In the genomic region with DNA sequence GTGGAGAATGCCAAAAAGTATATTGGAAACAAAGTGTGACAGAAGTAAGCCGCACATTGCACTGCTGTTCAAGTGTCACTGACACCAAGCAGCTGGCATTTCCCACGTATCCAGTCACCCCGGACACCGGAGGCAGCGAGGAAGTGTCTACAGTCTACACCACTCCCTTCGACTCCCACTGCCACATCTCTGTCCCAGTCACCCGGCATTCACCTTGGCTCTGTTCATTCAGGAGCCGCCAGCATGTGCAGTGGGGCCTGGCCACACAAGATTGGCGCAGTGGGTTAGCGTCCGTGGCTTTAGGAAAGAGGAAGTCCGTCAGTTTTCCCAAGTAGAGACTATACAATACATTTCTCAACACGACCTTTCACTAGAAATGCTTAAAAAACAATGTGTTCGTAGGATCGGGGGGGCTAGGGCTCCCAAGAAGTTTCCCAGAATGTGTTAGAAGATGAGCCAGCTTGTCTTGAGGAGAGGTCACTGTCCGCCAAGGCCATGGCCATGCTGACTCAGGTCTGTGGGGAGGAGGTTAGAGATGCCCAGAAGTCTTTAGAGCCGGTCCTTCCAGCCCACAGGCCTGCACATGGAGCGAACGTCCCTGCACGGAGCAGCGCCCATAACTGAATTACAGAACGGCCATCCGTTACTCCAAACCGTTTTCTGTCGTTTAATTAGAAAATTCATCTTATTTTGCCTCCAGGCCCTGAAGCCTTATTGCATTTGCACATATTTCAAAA, we compare ENCODE assay signal across 11 mouse cellular contexts.
DNase-seq lines count a peak whose midpoint lies in the region; ATAC-seq lines count a peak whose summit lies in the region.
"Had no signal": no experiment of that assay in that cellular context is flagged by ENCODE, and none has a peak within 500 bp of the region (broad histone marks: within the 10 kb centered on the region; RNA-seq: fewer than 3 reads in every experiment).

No protein-coding gene starts in this region.

- no peaks in the 10 kb centered on the region for H3K9me3 ChIP-seq in midbrain, embryonic 10.5 days (replicated peaks)
- H3K9me3 ChIP-seq in midbrain, embryonic 11.5 days (ENCODE audit: control insufficient read depth, low read length) = no peaks in the 10 kb centered on the region
- H3K9me3 ChIP-seq in intestine, embryonic 16.5 days (ENCODE audit: control insufficient read depth, low read length) = no peaks in the 10 kb centered on the region
- no peaks in the 10 kb centered on the region for H3K9me3 ChIP-seq in stomach, embryonic 15.5 days
- H3K9me3 ChIP-seq: liver, embryonic 15.5 days; neural tube, embryonic 12.5 days had no signal

- peaks cover 32% of the 10 kb centered on the region for H3K27me3 ChIP-seq in midbrain, embryonic 10.5 days (ENCODE audit: low read depth, poor library complexity, severe bottlenecking)
- H3K27me3 ChIP-seq in midbrain, embryonic 11.5 days (ENCODE audit: control insufficient read depth, insufficient read depth, low read length) = no peaks in the 10 kb centered on the region
- H3K27me3 ChIP-seq in intestine, embryonic 16.5 days (replicated peaks; ENCODE audit: control insufficient read depth, insufficient read depth, low read length) = no peaks in the 10 kb centered on the region
- no peaks in the 10 kb centered on the region for H3K27me3 ChIP-seq in stomach, embryonic 15.5 days (replicated peaks)
- H3K27me3 ChIP-seq: liver, embryonic 15.5 days had no signal

- whole genome bisulfite sequencing in midbrain, embryonic 10.5 days = 91% methylated on average over 25 of the region's 25 CpGs
- 89% methylated on average over 25 of the region's 25 CpGs for WGBS in midbrain, embryonic 11.5 days
- 76% methylated on average over 25 of the region's 25 CpGs for WGBS in intestine, embryonic 16.5 days
- WGBS in stomach, embryonic 15.5 days = 64% methylated on average over 25 of the region's 25 CpGs

- no peak overlapping the region for H3K9ac ChIP-seq in midbrain, embryonic 11.5 days (ENCODE audit: low read length)
- no peak overlapping the region for H3K9ac ChIP-seq in intestine, embryonic 16.5 days (ENCODE audit: low read depth, low read length)
- H3K9ac ChIP-seq in stomach, embryonic 15.5 days = no peak overlapping the region
- H3K9ac ChIP-seq: liver, embryonic 15.5 days; neural tube, embryonic 12.5 days had no signal

- H3K4me3 ChIP-seq in midbrain, embryonic 10.5 days = no peak overlapping the region
- H3K4me3 ChIP-seq in midbrain, embryonic 11.5 days (ENCODE audit: low read depth, low read length) = no peak overlapping the region
- H3K4me3 ChIP-seq in intestine, embryonic 16.5 days (ENCODE audit: low read length) = no peak overlapping the region
- no peak overlapping the region for H3K4me3 ChIP-seq in stomach, embryonic 15.5 days (replicated peaks)
- H3K4me3 ChIP-seq: liver, embryonic 15.5 days; neural tube, embryonic 12.5 days had no signal

- ATAC-seq in midbrain, embryonic 11.5 days (ENCODE audit: low FRiP score) = no peak
- no peak for ATAC-seq in intestine, embryonic 16.5 days
- 0 out of 2 replicates have a peak, but pooled peaks have one; percentile 40 for ATAC-seq in stomach, embryonic 15.5 days (ENCODE audit: insufficient read depth, low FRiP score, low read depth)

- peaks cover 34% of the 10 kb centered on the region for H3K4me1 ChIP-seq in midbrain, embryonic 10.5 days
- no peaks in the 10 kb centered on the region for H3K4me1 ChIP-seq in midbrain, embryonic 11.5 days (ENCODE audit: control insufficient read depth, insufficient read depth, low read length)
- peaks cover 19% of the 10 kb centered on the region for H3K4me1 ChIP-seq in intestine, embryonic 16.5 days (ENCODE audit: control insufficient read depth, insufficient read depth, low read length)
- H3K4me1 ChIP-seq in stomach, embryonic 15.5 days = peaks cover 24% of the 10 kb centered on the region

- no peaks in the 10 kb centered on the region for H3K36me3 ChIP-seq in midbrain, embryonic 10.5 days
- no peaks in the 10 kb centered on the region for H3K36me3 ChIP-seq in midbrain, embryonic 11.5 days (ENCODE audit: control insufficient read depth, insufficient read depth, low read length)
- H3K36me3 ChIP-seq in intestine, embryonic 16.5 days (ENCODE audit: control insufficient read depth, insufficient read depth, low read length) = no peaks in the 10 kb centered on the region
- no peaks in the 10 kb centered on the region for H3K36me3 ChIP-seq in stomach, embryonic 15.5 days
- H3K36me3 ChIP-seq: liver, embryonic 15.5 days; neural tube, embryonic 12.5 days had no signal

- peak overlapping the region; percentile 55 for H3K27ac ChIP-seq in midbrain, embryonic 10.5 days (replicated peaks)
- no peak overlapping the region for H3K27ac ChIP-seq in midbrain, embryonic 11.5 days (ENCODE audit: low read depth, low read length)
- H3K27ac ChIP-seq in intestine, embryonic 16.5 days (ENCODE audit: low read length) = 0 out of 2 replicates have a peak overlapping the region, but pooled peaks have one; percentile 35
- peak overlapping the region; percentile 59; the same call in 1 of the 2 replicates for H3K27ac ChIP-seq in stomach, embryonic 15.5 days
- H3K27ac ChIP-seq: liver, embryonic 15.5 days; neural tube, embryonic 12.5 days had no signal

- no peak overlapping the region for H3K4me2 ChIP-seq in midbrain, embryonic 11.5 days
- H3K4me2 ChIP-seq in intestine, embryonic 16.5 days (ENCODE audit: low read depth, low read length) = no peak overlapping the region
- H3K4me2 ChIP-seq in stomach, embryonic 15.5 days = no peak overlapping the region
- H3K4me2 ChIP-seq: liver, embryonic 15.5 days had no signal

- peak; percentile 34 to 75 for DNase-seq in adrenal gland, adult (ENCODE audit: inconsistent age in 2 of 2, low spot score in 1 of 2)
- DNase-seq in adrenal gland, postnatal 10 days = no peak
- DNase-seq in midbrain, embryonic 10.5 days (ENCODE audit: low spot score) = no peak
- no peak for DNase-seq in midbrain, embryonic 11.5 days (ENCODE audit: low spot score, missing footprints)
- no peak for DNase-seq in frontal cortex, postnatal 14 days (ENCODE audit: low spot score in 2 of 2)
- DNase-seq in thymus, postnatal 10 days (ENCODE audit: low spot score in 2 of 2) = no peak
- DNase-seq: gastrocnemius, postnatal 36 days had no signal

Comparison
In these comparisons a context has a peak if more than half of its experiments do, and no peak if none do; other contexts are left out.
1. DNase-seq: peak in adrenal gland, adult (2 of 2); none in adrenal gland, postnatal 10 days (single experiment), midbrain, embryonic 10.5 days (single experiment), midbrain, embryonic 11.5 days (single experiment), frontal cortex, postnatal 14 days (0 of 2) and thymus, postnatal 10 days (0 of 2).